In the genomic region with DNA sequence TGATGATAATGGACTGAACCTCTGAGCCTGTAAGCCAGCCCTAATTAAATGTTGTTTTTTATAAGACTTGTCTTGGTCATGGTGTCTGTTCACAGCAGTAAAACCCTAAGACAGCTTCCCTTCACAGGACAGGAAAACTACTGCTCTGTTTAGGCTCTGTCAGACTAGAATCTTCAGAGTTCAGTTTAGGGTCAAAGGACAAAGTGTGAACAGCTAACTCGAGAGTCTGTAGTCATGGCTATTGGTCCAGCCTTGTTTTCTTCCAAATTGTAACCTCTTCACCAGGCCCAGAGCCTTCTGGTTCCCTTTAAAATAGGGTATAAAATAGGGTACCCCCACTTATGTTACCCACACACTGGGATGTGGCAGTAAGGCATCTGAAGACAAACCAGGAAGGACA, we compare ENCODE assay signal across 18 mouse cellular contexts. TPM values are rescaled to one million over a fixed set of nuclear protein-coding genes. Genes with fewer than 3 reads are reported as not detected.
"Had no signal": no experiment of that assay in that cellular context is flagged by ENCODE, and none has a peak within 500 bp of the region (broad histone marks: within the 10 kb centered on the region; RNA-seq: fewer than 3 reads in every experiment).

No protein-coding gene starts in this region.

- H3K4me3 ChIP-seq: lung, embryonic 15.5 days; megakaryocyte, embryonic 14.5 days; midbrain, embryonic 13.5 days; midbrain, embryonic 15.5 days; neural tube, embryonic 12.5 days; stomach, embryonic 15.5 days had no signal

- DNase-seq: lung, adult 2 months; lung, postnatal 14 days; lung, postnatal 36 days; right cerebral cortex, postnatal 14 days; thymus, adult 2 months; thymus, postnatal 25 days; thymus, postnatal 4 days had no signal

- H3K4me1 ChIP-seq: megakaryocyte, embryonic 14.5 days; midbrain, embryonic 15.5 days; stomach, embryonic 15.5 days had no signal

- H3K36me3 ChIP-seq: lung, embryonic 15.5 days; midbrain, embryonic 13.5 days; midbrain, embryonic 15.5 days; neural tube, embryonic 12.5 days; stomach, embryonic 15.5 days had no signal

- H3K9ac ChIP-seq: lung, embryonic 15.5 days; midbrain, embryonic 13.5 days; midbrain, embryonic 15.5 days; neural tube, embryonic 12.5 days; stomach, embryonic 15.5 days had no signal

- H3K27me3 ChIP-seq: lung, embryonic 15.5 days; midbrain, embryonic 13.5 days; midbrain, embryonic 15.5 days; neural tube, embryonic 12.5 days; stomach, embryonic 15.5 days had no signal

- ATAC-seq: lung, postnatal 0 days; midbrain, embryonic 13.5 days; midbrain, embryonic 15.5 days had no signal

- H3K9me3 ChIP-seq: lung, embryonic 15.5 days; midbrain, embryonic 13.5 days; midbrain, embryonic 15.5 days; neural tube, embryonic 12.5 days; stomach, embryonic 15.5 days had no signal

- H3K4me2 ChIP-seq: lung, embryonic 15.5 days; midbrain, embryonic 11.5 days; midbrain, embryonic 13.5 days; midbrain, embryonic 15.5 days; neural tube, embryonic 12.5 days; stomach, embryonic 15.5 days had no signal

- H3K27ac ChIP-seq: lung, embryonic 15.5 days; macrophage; midbrain, embryonic 13.5 days; midbrain, embryonic 15.5 days; neural tube, embryonic 12.5 days; stomach, embryonic 15.5 days; stomach, postnatal 0 days had no signal

RNA-seq across cellular contexts. Expression of gene Adam11, which starts 13.4 kb away (rescaled TPM):
- total RNA-seq: neutrophil, adult 5-6 weeks had no signal
